Mouse (Mus musculus): Measurements from ENCODE around the gene Rnf144a.

DNA sequence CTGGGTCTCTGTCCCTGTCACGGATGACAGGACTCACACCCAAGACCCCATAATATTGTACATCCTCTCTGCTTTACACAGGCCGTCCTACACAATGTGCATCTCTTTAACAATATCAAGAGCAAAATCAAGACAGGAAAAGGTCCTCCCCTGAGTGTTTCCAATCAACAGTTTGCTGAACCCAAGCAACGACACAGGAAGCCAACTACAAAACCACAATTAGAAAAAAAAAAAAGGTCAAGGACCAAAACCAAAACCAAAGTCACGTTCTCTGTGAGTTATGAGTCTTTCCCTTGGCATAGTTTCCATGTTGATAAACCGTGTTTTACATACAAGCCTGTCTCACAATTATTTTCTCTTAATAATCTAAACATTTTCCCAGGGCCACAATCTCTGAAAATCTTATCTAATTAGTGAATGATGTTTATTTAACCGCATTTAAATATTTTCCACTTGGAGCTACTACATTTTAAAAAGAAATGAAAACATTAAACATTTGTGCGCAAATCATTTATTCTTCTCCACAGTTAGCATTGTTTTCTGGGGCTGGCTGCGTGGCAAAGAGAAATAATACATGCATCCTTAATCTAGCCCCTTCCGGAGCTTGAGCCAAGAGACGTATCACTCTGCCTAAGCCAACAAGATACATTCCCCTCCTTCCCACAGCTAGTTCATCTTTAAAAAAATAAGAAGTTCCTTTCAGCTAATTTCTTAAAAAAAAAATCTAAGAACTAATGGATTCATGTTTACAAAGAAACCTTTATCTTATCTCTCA is 13.2 kb downstream of the Rnf144a start:
- TF ChIP-seq CTCF (IDR thresholded peaks at IDR 0.05; ENCODE audit: low read depth, low read length) (no peak), POLR2A (IDR thresholded peaks at IDR 0.05; ENCODE audit: borderline replicate concordance, low read depth, low read length) (no peak)
